Mouse (Mus musculus) stomach, postnatal 0 days (tissue): ENCODE data around the gene Ssc4d. TPM values are rescaled to one million over a fixed set of nuclear protein-coding genes. Genes with fewer than 3 reads are reported as not detected.
A peak's percentile ranks its signal among the peaks of the same experiment; 100 is the strongest.

Source experiments
- ATAC-seq: fragments of 200-750 bp; cut with Nextera tagmentation; 2 replicates; pipeline ENCODE4 v1.8.0; 2017; ENCODE audit not compliant: low FRiP score, low TSS enrichment
- DNase-seq: peaks from one replicate; pipeline ENCODE4 v3.0.0-alpha.2; 2016; ENCODE audit warnings: low spot score
- H3K27ac ChIP-seq: fragments of 300-500 bp; sonication (generic); replicated peaks from 2 replicates; pipeline ENCODE4 v1.5.1; 2014; ENCODE audit warnings: mild to moderate bottlenecking, control low read depth
- H3K27me3 ChIP-seq: fragments of 300-500 bp; sonication (generic); 2 replicates; pipeline ENCODE4 v1.6.1; 2014; ENCODE audit warnings: low read length; ENCODE audit not compliant: control insufficient read depth, insufficient read depth
- H3K36me3 ChIP-seq: fragments of 300-500 bp; sonication (generic); 2 replicates; pipeline ENCODE4 v1.6.1; 2014; ENCODE audit warnings: low read length, mixed read lengths; ENCODE audit not compliant: control insufficient read depth, insufficient read depth
- H3K4me1 ChIP-seq: fragments of 300-500 bp; sonication (generic); replicated peaks from 2 replicates; pipeline ENCODE4 v1.6.1; 2014; ENCODE audit warnings: antibody characterized with exemption; ENCODE audit not compliant: control insufficient read depth, insufficient read depth
- H3K4me2 ChIP-seq: fragments of 300-500 bp; sonication (generic); replicated peaks from 2 replicates; pipeline ENCODE4 v1.6.1; 2014; ENCODE audit warnings: low read depth, mild to moderate bottlenecking, control low read depth, moderate library complexity
- H3K4me3 ChIP-seq: fragments of 300-500 bp; sonication (generic); 2 replicates; pipeline ENCODE4 v1.5.1; 2014; ENCODE audit warnings: low read depth, low read length, control low read depth
- H3K9ac ChIP-seq: fragments of 300-500 bp; sonication (generic); 2 replicates; pipeline ENCODE4 v1.6.1; 2014; ENCODE audit warnings: mild to moderate bottlenecking, low read length, control low read depth, mixed read lengths
- H3K9me3 ChIP-seq: fragments of 300-500 bp; sonication (generic); 2 replicates; pipeline ENCODE4 v1.6.1; 2016; ENCODE audit warnings: low read length; ENCODE audit not compliant: control insufficient read depth
- CTCF ChIP-seq: IDR thresholded peaks from 2 replicates; pipeline ENCODE4 v1.5.1; 2016; ENCODE audit warnings: antibody characterized with exemption, low read depth, mild to moderate bottlenecking, moderate library complexity
- EP300 ChIP-seq: optimal IDR thresholded peaks from 2 replicates; pipeline ENCODE3; 2016; ENCODE audit warnings: antibody characterized with exemption
- WGBS: fragments of 180-500 bp; shearing (Covaris S2); extraction: QIAGEN DNeasy Blood & Tissue Kit; methylation state at CpG from one replicate; pipeline ENCODE4 v1.1.7; 2014; 5-methylcytosine and 5-hydroxymethylcytosine counted together
- polyA plus RNA-seq: library from polyadenylated mRNA; unstranded; fragments of >200 nt; fragmentation: Nextera tagmentation; extraction: Ambion mirVana; gene quantifications from 2 replicates; pipeline ENCODE4 v1.2.1, GENCODE M21; 2015

Gene Ssc4d
- polyA plus RNA-seq, 1 experiment from 2014 or later, result 2.2 TPM

GRCm38 (mm10) chr5:135945916-135946408 lies 28.4 kb downstream of the Ssc4d start:
- WGBS, result 42% methylated on average over 10 of the region's 10 CpGs
- DNase-seq, result no peak
- ATAC-seq, result peak; percentile 69
- no peak for TF ChIP-seq CTCF
- TF ChIP-seq EP300, result no peak
- H3K9me3 ChIP-seq, result no peaks in the 10 kb centered on the region
- no peaks in the 10 kb centered on the region for H3K27me3 ChIP-seq
- no peaks in the 10 kb centered on the region for H3K4me1 ChIP-seq
- 0 out of 2 replicates have a peak overlapping the region, but pooled peaks have one; percentile 5 for H3K4me2 ChIP-seq
- H3K27ac ChIP-seq, result peak overlapping the region; percentile 40
- no peak overlapping the region for H3K9ac ChIP-seq
- no peak overlapping the region for H3K4me3 ChIP-seq
- H3K36me3 ChIP-seq, result no peaks in the 10 kb centered on the region

- H3K4me3 ChIP-seq, result no peak overlapping the region
- H3K9ac ChIP-seq, result no peak overlapping the region
- no peak overlapping the region for H3K27ac ChIP-seq
- H3K27me3 ChIP-seq, result no peaks in the 10 kb centered on the region
- ATAC-seq (no peak), DNase-seq (no peak)
- no peaks in the 10 kb centered on the region for H3K4me1 ChIP-seq
- no peaks in the 10 kb centered on the region for H3K9me3 ChIP-seq
- 50% methylated on average over 6 of the region's 6 CpGs for WGBS
- no peaks in the 10 kb centered on the region for H3K36me3 ChIP-seq
- TF ChIP-seq EP300 (no peak), CTCF (no peak)
- H3K4me2 ChIP-seq, result no peak overlapping the region
These were observed 31.6 kb downstream of the Ssc4d start for GRCm38 (mm10) chr5:135942710-135943109.

- DNase-seq (no peak), ATAC-seq (no peak)
- Histone ChIP-seq H3K27me3 (no peaks in the 10 kb centered on the region), H3K9me3 (no peaks in the 10 kb centered on the region), H3K9ac (no peak overlapping the region), H3K4me1 (no peaks in the 10 kb centered on the region), H3K4me2 (no peak overlapping the region), H3K4me3 (no peak overlapping the region), H3K27ac (no peak overlapping the region), H3K36me3 (no peaks in the 10 kb centered on the region)
- TF ChIP-seq EP300, result no peak
- no peak for TF ChIP-seq CTCF
- 54% methylated on average over 5 of the region's 5 CpGs for WGBS
These were observed 33.7 kb downstream of the Ssc4d start for GRCm38 (mm10) chr5:135940587-135940986.

- Histone ChIP-seq H3K4me3 (no peak overlapping the region), H3K9me3 (no peaks in the 10 kb centered on the region), H3K27me3 (no peaks in the 10 kb centered on the region), H3K9ac (no peak overlapping the region), H3K27ac (no peak overlapping the region), H3K36me3 (no peaks in the 10 kb centered on the region; the same call in 1 of the 2 replicates), H3K4me2 (no peak overlapping the region), H3K4me1 (0 out of 2 replicates have a peak, but pooled peaks cover 2% of the 10 kb centered on the region)
- DNase-seq (no peak), ATAC-seq (no peak)
- 72% methylated on average over 6 of the region's 6 CpGs for WGBS
- TF ChIP-seq CTCF (no peak), EP300 (no peak)
These were observed 38.6 kb downstream of the Ssc4d start for GRCm38 (mm10) chr5:135935641-135936190.

GRCm38 (mm10) chr5:135935176-135935523 lies 39.2 kb downstream of the Ssc4d start:
- H3K9me3 ChIP-seq, result no peaks in the 10 kb centered on the region
- H3K36me3 ChIP-seq, result no peaks in the 10 kb centered on the region; the same call in 1 of the 2 replicates
- TF ChIP-seq CTCF (no peak), EP300 (no peak)
- DNase-seq, result no peak
- no peaks in the 10 kb centered on the region for H3K27me3 ChIP-seq
- H3K4me1 ChIP-seq, result 0 out of 2 replicates have a peak, but pooled peaks cover 2% of the 10 kb centered on the region
- H3K4me3 ChIP-seq, result peak overlapping the region; percentile 93
- peak; percentile 33 for ATAC-seq
- H3K27ac ChIP-seq, result peak overlapping the region; percentile 99
- H3K4me2 ChIP-seq, result peak overlapping the region; percentile 49
- WGBS, result 40% methylated on average over 7 of the region's 7 CpGs
- H3K9ac ChIP-seq, result no peak overlapping the region

- no peaks in the 10 kb centered on the region; the same call in 1 of the 2 replicates for H3K36me3 ChIP-seq
- ATAC-seq, result peak; percentile 95
- under 1% methylated on average over 48 of the region's 48 CpGs for WGBS
- H3K27ac ChIP-seq, result peak within 1 kb of the TSS; percentile 99
- peak; percentile 97 for DNase-seq
- peak within 1 kb of the TSS; percentile 84 for H3K9ac ChIP-seq
- 0 out of 2 replicates have a peak, but pooled peaks cover 2% of the 10 kb centered on the region for H3K4me1 ChIP-seq
- peak within 1 kb of the TSS; percentile 62 for H3K4me2 ChIP-seq
- H3K4me3 ChIP-seq, result peak within 1 kb of the TSS; percentile 93
- TF ChIP-seq CTCF, result peak; percentile 82
- peak; percentile 94 for TF ChIP-seq EP300
- H3K9me3 ChIP-seq, result no peaks in the 10 kb centered on the region
- H3K27me3 ChIP-seq, result no peaks in the 10 kb centered on the region
These were observed 39.7 kb downstream of the Ssc4d start, which contains the start of gene Ywhag for GRCm38 (mm10) chr5:135934481-135935175. Gene Ywhag (minus strand): TSS chr5:135934616.
